Comparison of ENCODE assay signal across 8 mouse cellular contexts in genomic region chr17:31564858-31565140, GRCm38 (mm10). TPM values are rescaled to one million over a fixed set of nuclear protein-coding genes. Genes with fewer than 3 reads are reported as not detected.
DNase-seq lines count a peak whose midpoint lies in the region; ATAC-seq and TF ChIP-seq lines count a peak whose summit lies in the region.

No protein-coding gene starts in this region.

- H3K9me3 ChIP-seq in embryonic facial prominence, embryonic 10.5 days = no peaks in the 10 kb centered on the region
- no peaks in the 10 kb centered on the region for H3K9me3 ChIP-seq in hindbrain, embryonic 16.5 days (ENCODE audit: control insufficient read depth, low read length)
- no peaks in the 10 kb centered on the region for H3K9me3 ChIP-seq in midbrain, postnatal 0 days (ENCODE audit: low read length)

- ATAC-seq in hindbrain, embryonic 16.5 days = no peak
- no peak for ATAC-seq in midbrain, postnatal 0 days (ENCODE audit: low FRiP score)

- WGBS in embryonic facial prominence, embryonic 10.5 days = under 1% methylated on average over 34 of the region's 44 CpGs
- WGBS in hindbrain, embryonic 16.5 days = 1% methylated on average over 11 of the region's 44 CpGs
- 0% methylated on average over 7 of the region's 44 CpGs for WGBS in midbrain, postnatal 0 days

- H3K4me2 ChIP-seq in hindbrain, embryonic 16.5 days (ENCODE audit: low read length) = peak overlapping the region; percentile 87
- H3K4me2 ChIP-seq in midbrain, postnatal 0 days (ENCODE audit: low read depth, low read length, poor library complexity, severe bottlenecking) = peak overlapping the region; percentile 89

- H3K4me3 ChIP-seq in layer of hippocampus, adult 2 months = peak overlapping the region; percentile 81
- peak overlapping the region; percentile 85 for H3K4me3 ChIP-seq in embryonic facial prominence, embryonic 10.5 days
- H3K4me3 ChIP-seq in hindbrain, embryonic 16.5 days (ENCODE audit: low read length) = peak overlapping the region; percentile 63
- peak overlapping the region; percentile 85 for H3K4me3 ChIP-seq in midbrain, postnatal 0 days (ENCODE audit: low read depth, low read length)

- DNase-seq in layer of hippocampus, adult 2 months (ENCODE audit: low spot score in 2 of 2) = no peak
- no peak for DNase-seq in layer of hippocampus, adult 18-20 months (ENCODE audit: low spot score in 2 of 2)
- no peak for DNase-seq in embryonic facial prominence, embryonic 10.5 days (ENCODE audit: low spot score)
- no peak for DNase-seq in midbrain, postnatal 0 days (ENCODE audit: low spot score)
- DNase-seq in cerebellum, adult 9-11 months = no peak
- no peak for DNase-seq in cerebellum, postnatal 36 days
- no peak for DNase-seq in right cerebral cortex, postnatal 10 days (ENCODE audit: low spot score in 2 of 2)

- peaks cover 37% of the 10 kb centered on the region for H3K4me1 ChIP-seq in embryonic facial prominence, embryonic 10.5 days
- H3K4me1 ChIP-seq in hindbrain, embryonic 16.5 days (ENCODE audit: control insufficient read depth, insufficient read depth, low read depth, low read length) = peaks cover 37% of the 10 kb centered on the region
- H3K4me1 ChIP-seq in midbrain, postnatal 0 days (ENCODE audit: insufficient read depth, low read length) = peaks cover 31% of the 10 kb centered on the region

- no peak for TF ChIP-seq CTCF in layer of hippocampus, adult 2 months (conservative IDR thresholded peaks at IDR 0.05)
- no peak for TF ChIP-seq CTCF in midbrain, postnatal 0 days (IDR thresholded peaks at IDR 0.05)

- H3K36me3 ChIP-seq in embryonic facial prominence, embryonic 10.5 days (replicated peaks) = peaks cover 11% of the 10 kb centered on the region; the same call in 1 of the 2 replicates
- H3K36me3 ChIP-seq in hindbrain, embryonic 16.5 days (ENCODE audit: control insufficient read depth, insufficient read depth, low read length) = no peaks in the 10 kb centered on the region
- H3K36me3 ChIP-seq in midbrain, postnatal 0 days (ENCODE audit: insufficient read depth, low read length) = no peaks in the 10 kb centered on the region

- no peaks in the 10 kb centered on the region for H3K27me3 ChIP-seq in embryonic facial prominence, embryonic 10.5 days (replicated peaks; ENCODE audit: low read depth, poor library complexity, severe bottlenecking)
- no peaks in the 10 kb centered on the region for H3K27me3 ChIP-seq in hindbrain, embryonic 16.5 days (replicated peaks; ENCODE audit: control insufficient read depth, insufficient read depth, low read length)
- H3K27me3 ChIP-seq in midbrain, postnatal 0 days (ENCODE audit: insufficient read depth, low read length) = no peaks in the 10 kb centered on the region

- H3K9ac ChIP-seq in hindbrain, embryonic 16.5 days (ENCODE audit: low read depth, low read length) = peak overlapping the region; percentile 93
- H3K9ac ChIP-seq in midbrain, postnatal 0 days (replicated peaks; ENCODE audit: low read length, poor library complexity, severe bottlenecking) = peak overlapping the region; percentile 84

- H3K27ac ChIP-seq in layer of hippocampus, adult 2 months = peak overlapping the region; percentile 97
- H3K27ac ChIP-seq in embryonic facial prominence, embryonic 10.5 days (replicated peaks) = peak overlapping the region; percentile 96
- peak overlapping the region; percentile 100 for H3K27ac ChIP-seq in hindbrain, embryonic 16.5 days (ENCODE audit: low read depth, low read length)
- peak overlapping the region; percentile 99 for H3K27ac ChIP-seq in midbrain, postnatal 0 days (ENCODE audit: low read depth, low read length)

RNA-seq across cellular contexts. Expression of gene Pknox1, which starts 0.3 kb away (rescaled TPM):
- 10 to 100 TPM; 13.6 to 14.6 TPM for total RNA-seq in layer of hippocampus, adult 2 months (2021)
- 10 to 100 TPM; 10.3 to 15.0 TPM for total RNA-seq in layer of hippocampus, adult 18-20 months (2021)
- 22.9 and 25.1 TPM in 2 replicates for polyA plus RNA-seq in embryonic facial prominence, embryonic 10.5 days (2016; fragmentation: Nextera tagmentation; extraction: Ambion mirVana)
- 33.0 and 35.1 TPM in 2 replicates for polyA plus RNA-seq in hindbrain, embryonic 16.5 days (2015; fragmentation: Nextera tagmentation; extraction: Ambion mirVana)
- 18.3 and 22.7 TPM in 2 replicates for total RNA-seq in midbrain, postnatal 0 days (2014; rRNA removed)
- 14.3 and 14.9 TPM in 2 replicates for polyA plus RNA-seq in midbrain, postnatal 0 days (2015; fragmentation: Nextera tagmentation; extraction: Ambion mirVana)

RNA-seq across cellular contexts. Expression of gene Ndufv3, which starts 44.9 kb away (rescaled TPM):
- 100 to 1,000 TPM; 257 to 258 TPM for total RNA-seq in layer of hippocampus, adult 2 months (2021)
- total RNA-seq in layer of hippocampus, adult 18-20 months (2021) = 100 to 1,000 TPM; 245 to 254 TPM
- polyA plus RNA-seq in embryonic facial prominence, embryonic 10.5 days (2016; fragmentation: Nextera tagmentation; extraction: Ambion mirVana) = 242 and 244 TPM in 2 replicates
- 431 and 478 TPM in 2 replicates for polyA plus RNA-seq in hindbrain, embryonic 16.5 days (2015; fragmentation: Nextera tagmentation; extraction: Ambion mirVana)
- total RNA-seq in midbrain, postnatal 0 days (2014; rRNA removed) = 221 and 257 TPM in 2 replicates
- 513 and 552 TPM in 2 replicates for polyA plus RNA-seq in midbrain, postnatal 0 days (2015; fragmentation: Nextera tagmentation; extraction: Ambion mirVana)

RNA-seq across cellular contexts. Expression of gene Wdr4, which starts 45.0 kb away (rescaled TPM):
- total RNA-seq in layer of hippocampus, adult 2 months (2021) = 10 to 100 TPM; 25.9 to 29.9 TPM
- 10 to 100 TPM; 22.1 to 25.0 TPM for total RNA-seq in layer of hippocampus, adult 18-20 months (2021)
- 67.7 and 73.5 TPM in 2 replicates for polyA plus RNA-seq in embryonic facial prominence, embryonic 10.5 days (2016; fragmentation: Nextera tagmentation; extraction: Ambion mirVana)
- 38.1 and 41.2 TPM in 2 replicates for polyA plus RNA-seq in hindbrain, embryonic 16.5 days (2015; fragmentation: Nextera tagmentation; extraction: Ambion mirVana)
- total RNA-seq in midbrain, postnatal 0 days (2014; rRNA removed) = 66.0 and 66.8 TPM in 2 replicates
- polyA plus RNA-seq in midbrain, postnatal 0 days (2015; fragmentation: Nextera tagmentation; extraction: Ambion mirVana) = 27.0 and 29.3 TPM in 2 replicates
